Mouse (Mus musculus) frontal cortex, adult 2 months (tissue): ENCODE data around the gene Hs6st3. TPM values are rescaled to one million over a fixed set of nuclear protein-coding genes. Genes with fewer than 3 reads are reported as not detected.
"Not testable (repeated sequence)": the region's sequence is repeated elsewhere in the genome, so short reads cannot be mapped to it uniquely, and the experiment has no call there.

Source experiments
- DNase-seq, 2 experiments: peaks; one replicate each; pipeline ENCODE4 v3.0.0; 2022; ENCODE audit warnings: low spot score in 1 of 2; ENCODE audit errors: extremely low spot score in 1 of 2
- polyA plus RNA-seq: library from polyadenylated mRNA; depleted of rRNA; stranded (reverse); fragments of >200 nt; gene quantifications from 2 replicates; pipeline ENCODE4 v1.2.3, GENCODE M21; 2012

Gene Hs6st3
- polyA plus RNA-seq, 1 experiment, result 11.1 TPM

DNA sequence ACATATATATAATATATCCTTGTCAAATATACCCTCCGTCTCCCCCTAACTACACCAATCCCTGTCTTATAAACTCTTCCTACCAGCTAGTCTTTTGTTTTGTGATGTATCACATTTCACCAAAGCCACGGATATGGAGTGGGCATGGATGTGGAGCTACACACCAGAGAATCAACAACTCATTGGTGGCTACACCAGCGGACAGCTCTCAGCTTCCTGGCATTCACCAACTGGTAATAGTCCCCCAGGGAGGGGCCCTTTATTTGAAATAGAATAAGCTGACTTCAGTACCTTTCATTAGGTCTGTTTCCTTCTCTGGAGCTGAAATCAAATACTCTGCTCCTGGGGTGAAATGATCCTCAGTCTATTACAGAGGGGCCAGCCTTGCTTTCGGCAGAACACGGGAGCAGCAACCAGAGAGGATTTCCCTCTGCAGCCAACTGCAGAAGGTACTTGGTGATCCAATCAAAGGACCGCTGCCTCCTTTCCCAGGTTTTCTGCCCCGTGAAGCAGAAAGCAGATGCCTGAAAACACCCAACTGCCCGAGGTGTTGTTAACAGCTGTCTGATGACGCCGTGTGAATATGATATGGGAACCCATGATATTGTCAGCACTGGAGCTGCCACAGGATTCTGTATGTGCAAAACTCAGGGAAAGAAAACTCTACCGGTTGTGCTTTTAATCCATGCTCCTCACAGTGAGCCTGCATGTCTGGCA is 271.4 kb downstream of the Hs6st3 start:
- no peak for DNase-seq

DNA sequence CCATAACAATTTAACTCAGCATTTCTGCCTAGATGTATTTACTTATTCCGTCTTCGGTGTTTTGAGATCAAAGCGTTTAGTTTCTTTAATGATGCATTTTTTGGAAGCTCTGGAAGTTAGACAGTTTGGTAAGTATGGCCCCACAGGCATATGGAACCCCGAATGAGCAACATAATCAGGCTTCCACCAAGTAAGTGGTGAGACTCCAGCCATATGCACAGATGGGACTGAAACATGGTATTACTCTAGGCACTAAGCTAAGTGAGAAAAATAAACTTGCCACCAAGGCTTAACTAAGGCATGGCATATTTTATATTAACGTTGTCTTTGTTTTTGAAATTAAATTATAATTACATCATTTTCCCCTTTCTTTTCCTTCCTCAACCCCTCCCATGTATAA is 284.8 kb downstream of the Hs6st3 start:
- no peak for DNase-seq

DNA sequence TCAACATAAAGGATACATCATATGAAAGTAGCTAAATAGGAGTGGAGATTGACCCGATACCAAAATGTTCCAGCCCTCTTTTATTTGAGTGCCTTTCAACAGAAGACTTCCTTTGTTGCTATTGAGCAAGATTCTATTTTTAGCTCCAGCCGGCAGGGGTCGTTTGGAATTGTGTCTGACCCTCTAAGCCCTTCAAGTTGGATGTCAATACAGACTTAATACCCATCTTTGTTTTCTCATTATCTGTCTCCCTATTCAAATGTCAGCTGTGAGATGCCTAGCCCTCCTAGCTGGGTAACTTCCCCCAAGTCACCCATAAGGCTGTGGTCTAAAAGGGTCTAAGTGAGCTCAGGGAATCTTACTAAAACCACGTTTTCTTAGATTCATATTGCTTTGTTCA is 312.3 kb downstream of the Hs6st3 start:
- no peak for DNase-seq

DNA sequence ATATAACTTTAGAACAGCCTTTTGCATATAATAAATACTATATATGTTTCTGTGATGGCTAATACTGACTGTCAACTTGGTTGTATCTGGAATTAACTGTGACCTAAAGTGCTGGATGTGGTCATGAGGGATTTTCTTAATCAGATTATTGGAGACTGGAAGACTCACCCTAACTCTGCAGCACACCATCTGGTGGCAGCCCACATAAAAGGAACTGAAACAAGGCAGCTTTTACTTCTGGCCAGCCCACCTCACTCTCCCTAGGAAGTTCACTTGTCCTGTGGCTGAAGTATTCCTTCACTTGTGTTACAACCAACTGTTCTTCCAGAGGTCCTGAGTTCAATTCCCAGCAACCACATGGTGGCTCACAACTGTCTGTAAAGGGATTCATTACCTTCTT is 313.5 kb downstream of the Hs6st3 start:
- no peak for DNase-seq

DNA sequence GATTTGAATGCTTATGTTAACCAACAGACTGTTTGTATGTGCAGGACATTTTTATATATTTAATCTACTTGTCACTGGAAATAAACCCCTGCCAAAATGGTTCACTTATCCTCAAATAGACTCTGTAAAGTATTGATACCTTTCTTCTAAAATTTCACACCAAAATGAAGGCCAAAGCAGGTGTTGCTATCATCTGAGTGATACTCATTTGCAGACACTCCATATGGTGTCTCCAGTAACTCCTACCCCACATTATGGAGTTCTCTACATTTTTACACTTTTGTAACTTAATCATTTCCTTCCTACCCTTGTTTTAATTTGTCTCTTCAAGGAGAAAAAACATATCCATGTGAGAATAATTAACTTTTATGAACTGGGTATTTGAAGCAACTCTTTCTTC is 314.2 kb downstream of the Hs6st3 start:
- DNase-seq, result peak in 1 of 2 experiments; percentile 44

DNA sequence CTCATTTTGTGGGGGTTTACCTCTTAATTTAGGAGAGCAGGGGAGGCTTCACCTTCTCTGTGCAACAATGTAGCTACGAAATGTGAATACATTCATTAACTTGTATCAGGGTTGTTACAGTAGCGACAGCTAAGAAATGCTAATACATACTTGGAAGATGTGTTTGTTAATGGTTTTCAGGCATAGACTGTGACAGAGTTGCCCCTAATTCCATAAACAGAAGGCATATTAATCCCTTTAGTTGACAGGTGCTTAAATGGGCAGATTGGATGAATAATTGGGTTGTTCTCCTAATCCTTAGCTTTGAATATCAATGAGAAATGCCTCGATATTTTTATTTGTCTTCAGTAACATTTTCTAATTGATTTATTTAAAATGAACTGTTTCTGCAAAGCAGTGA is 314.7 kb downstream of the Hs6st3 start:
- no peak for DNase-seq

DNA sequence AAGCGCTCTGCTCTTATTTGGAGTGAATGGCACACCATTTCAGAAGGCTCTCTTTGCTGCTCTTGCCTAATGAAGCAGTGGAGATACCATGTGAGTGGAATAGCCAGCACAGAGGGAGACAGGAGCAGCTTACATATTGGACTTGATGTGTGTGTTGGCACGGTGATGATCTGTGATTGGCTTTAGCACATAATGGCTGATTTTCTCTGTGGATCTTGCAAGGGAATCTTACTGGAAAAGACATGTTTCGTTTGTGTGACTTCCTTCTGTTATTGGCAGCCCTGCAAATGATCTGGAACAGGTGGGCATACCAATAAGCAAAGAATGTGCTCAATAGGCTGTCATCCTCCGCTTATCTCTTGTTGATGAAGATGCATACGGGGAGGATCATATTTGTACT is 326.2 kb downstream of the Hs6st3 start:
- no peak for DNase-seq

DNA sequence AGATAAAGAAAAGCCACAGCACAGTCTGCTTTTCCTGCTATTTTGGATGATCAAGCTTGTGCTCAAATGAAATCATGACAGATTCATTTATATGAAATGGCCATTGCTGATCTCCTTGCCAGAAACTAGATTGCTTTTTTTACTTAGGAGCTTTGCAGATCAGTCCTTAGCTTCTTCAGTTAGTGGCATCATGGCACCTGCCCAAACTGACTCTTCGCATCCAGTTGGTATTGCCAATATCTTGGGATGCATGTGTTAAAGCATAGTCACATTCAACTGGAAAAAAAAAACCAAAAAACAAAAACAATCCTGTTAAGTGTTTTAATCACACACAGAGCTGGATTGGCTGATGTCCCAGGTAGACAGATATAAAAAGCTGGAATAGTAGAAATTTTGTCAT is 326.7 kb downstream of the Hs6st3 start:
- no peak for DNase-seq

DNA sequence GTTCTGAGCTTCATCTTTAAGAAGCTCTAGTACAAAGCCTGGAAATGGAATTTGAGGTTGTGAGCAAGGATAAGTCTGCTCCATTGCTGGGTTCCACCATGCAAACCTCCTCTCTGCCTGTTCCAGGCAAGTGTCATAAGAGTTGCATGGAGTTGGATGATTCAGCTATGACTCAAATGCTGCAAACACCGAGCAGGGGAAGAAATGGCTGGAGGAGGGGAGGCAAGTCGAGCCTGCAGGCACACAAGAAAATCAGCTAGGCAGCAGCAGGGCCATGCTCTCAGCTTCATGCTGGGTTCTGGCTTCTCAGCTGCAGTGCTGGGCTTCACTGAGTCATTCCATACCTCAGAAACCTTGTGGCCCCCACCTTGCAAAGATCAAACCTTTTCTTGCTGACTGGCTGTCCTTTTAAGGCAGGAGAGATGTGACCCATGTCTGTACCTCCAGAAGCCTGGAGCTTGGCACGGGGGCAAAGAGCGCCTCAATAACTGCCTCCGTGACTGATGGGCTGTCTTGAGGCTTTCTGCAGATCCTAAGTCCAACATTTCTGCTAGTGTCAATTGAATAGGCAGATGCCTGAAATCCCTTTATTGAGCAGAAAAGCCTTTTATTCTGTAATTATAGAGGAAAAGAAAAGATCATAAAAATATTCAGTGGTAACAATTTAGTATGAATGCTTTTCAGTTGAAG is 328.9 kb downstream of the Hs6st3 start:
- peak; percentile 47 to 62 for DNase-seq

DNA sequence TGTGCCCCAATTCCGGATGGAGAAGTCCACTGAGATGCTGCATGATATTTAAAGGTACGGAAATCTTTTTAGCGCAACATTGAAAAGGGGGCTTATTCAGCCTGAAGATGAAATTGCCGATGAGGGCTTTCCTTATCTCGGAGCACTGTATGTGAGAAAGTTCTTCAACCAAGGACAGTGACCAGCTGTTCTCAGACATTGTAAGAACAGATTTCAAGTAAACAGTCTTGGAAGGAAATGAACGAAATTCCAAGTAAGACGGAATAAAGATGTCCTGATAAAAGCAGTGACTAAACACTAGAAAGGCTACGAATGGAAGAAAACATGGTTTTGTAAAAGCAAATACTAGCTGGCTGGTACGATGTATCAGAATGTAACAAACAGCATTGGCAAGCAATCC is 338.4 kb downstream of the Hs6st3 start:
- no peak for DNase-seq

DNA sequence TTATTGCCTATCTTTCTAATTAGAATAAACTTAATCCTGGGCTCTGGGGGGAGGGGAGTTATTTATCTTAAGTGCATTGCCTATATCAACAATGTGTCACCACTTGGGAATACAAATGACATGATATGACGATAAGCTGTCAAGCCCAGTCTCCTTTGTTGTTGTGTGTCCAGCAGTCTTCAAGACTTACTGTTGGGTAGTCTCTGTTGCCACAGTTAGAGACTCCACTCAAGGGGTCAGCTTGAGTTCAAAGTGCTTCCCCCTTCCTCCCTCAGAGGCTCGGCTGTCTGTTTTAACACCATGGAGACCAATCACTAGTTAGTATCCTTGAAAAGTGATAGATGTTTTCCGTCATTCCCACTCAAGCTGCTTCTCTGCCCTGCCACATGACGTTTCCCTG is 339.7 kb downstream of the Hs6st3 start:
- DNase-seq, result no peak

DNA sequence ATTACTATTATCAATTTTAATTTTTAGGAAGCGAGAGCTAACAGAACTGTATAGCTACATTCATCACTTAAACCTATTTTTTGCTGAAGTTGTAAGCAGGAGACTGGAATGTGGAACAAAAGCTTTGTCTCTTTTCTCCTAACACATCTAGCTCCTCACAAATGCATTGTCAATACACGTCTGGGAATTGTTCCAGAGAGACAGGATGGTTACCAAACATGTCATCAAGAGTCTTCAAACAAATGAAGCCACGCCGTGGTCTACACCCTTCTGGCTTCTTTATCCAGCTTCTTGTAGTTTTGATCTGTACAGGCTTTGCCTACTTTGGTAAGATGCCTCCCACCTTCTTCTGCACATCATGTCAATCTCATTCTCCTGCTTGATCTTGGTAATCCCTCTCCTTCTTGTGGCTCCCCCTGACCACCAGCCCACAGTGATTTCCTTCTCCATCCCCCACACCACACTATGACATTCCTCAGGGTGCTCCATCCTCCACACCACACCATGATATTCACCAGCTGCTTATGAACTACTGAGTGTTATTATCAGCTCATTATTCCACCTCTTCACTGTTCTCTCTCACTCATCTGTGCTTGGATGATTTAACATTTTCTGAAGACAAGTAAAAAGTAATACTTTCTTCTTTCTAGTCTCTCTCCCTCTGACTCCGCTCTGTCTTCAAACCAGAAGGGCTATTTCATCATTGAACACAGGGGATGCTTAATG is 351.0 kb downstream of the Hs6st3 start:
- peak; percentile 3 to 26 for DNase-seq

DNA sequence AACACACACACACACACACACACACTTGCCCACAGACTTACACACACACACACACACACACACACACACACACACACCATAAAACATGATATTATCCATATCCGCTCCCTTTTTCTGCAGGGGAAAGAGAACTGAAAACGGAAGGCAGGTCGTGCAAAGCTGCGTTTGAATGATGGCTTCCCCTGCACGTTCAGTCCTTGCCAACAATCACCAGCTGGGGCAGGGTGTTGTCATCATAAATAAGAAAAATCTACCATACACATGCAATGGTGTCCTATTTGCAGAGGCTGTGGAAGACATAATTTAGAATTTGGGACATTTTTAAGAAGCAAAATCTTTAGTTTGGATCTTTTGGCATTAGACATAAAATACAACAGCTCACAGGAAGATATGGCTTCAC is 382.5 kb downstream of the Hs6st3 start:
- DNase-seq, result no peak

DNA sequence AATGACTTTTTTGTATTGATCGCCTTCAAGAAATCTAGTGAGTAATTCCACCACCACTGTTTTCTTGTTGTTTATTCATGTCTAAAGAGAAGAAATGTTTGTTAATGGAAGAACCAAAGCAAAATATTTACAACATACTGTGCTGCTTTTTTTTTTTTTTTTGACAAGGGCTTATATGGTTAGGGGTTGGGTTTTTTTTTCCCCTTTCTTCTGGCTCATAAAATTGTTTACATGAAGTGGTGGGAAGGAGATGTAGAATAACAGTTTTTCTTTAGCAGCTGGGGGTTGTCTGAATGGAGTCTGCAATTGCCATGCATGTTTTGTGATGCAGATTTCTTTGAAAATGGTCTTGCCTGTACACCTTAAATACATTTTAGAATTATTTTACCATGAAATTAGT is 382.9 kb downstream of the Hs6st3 start:
- no peak for DNase-seq

DNA sequence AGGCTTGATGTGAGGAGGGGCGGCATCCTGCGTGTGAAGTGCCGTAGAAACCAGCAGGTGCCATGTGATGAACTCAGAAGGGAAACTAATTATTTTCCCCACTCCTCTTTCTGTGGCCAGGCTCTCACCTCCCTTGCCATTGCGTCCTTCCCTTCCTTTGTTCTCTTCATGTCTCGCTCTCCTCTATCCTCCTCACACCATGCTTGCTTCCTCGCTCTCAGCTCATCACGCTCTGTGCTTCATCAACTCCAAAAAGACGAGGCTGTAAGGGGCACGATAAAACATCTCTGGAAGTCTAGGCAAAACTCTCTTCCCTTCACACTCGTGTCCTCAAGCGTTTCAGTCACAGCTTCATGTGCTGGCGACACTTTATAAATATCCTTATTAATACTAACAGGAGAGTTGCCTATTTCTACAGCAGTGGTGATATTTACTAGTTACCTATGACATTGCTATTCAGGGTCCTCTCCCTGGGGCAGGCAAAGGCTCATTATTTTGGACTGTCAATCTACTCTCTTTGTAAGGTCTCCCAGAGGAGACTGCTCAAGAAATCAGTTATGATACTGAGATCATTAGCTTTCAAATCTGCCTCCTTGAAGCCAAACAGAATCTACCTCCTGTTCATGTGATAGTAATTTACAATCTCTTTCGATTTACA is 394.9 kb downstream of the Hs6st3 start:
- DNase-seq, result no peak

DNA sequence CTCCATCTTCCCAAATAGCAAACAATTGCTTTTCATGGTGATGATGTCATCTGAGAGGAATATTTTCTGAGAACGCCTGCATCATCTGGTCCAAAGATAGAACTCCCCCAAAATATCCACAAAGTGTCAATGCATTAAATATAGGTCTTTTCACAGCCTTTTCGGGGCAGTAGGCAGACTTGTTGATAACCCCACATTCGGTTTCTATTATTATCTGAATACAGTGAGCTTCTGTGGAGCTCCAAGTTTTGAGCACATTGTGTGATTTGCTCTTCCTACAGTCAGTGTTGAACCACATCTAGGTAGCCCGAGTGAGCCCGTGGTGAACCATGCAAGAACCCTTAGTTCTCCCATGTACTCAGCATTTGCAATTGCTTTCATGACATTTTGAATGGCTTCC is 402.4 kb downstream of the Hs6st3 start:
- peak; percentile 15 to 23 for DNase-seq

DNA sequence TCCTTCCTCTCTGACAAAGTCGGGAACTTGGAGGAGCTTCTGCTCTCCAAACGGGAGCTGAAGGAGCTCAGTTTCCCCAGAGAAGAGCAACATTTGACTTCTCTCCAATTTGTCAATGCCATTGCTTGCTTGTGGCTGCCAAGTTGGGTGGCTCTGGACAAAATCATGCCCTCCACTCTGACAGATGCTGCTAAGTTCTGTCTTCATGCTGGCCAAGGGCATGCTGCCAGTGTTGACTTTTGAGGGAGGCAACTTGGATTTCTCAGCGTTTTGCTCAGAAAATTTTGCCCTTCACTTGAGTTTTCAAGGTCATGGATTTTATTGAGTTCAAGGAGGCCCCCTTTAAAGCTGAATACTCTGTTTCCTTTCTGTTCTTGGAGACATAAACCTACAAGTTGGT is 406.5 kb downstream of the Hs6st3 start:
- no peak for DNase-seq

DNA sequence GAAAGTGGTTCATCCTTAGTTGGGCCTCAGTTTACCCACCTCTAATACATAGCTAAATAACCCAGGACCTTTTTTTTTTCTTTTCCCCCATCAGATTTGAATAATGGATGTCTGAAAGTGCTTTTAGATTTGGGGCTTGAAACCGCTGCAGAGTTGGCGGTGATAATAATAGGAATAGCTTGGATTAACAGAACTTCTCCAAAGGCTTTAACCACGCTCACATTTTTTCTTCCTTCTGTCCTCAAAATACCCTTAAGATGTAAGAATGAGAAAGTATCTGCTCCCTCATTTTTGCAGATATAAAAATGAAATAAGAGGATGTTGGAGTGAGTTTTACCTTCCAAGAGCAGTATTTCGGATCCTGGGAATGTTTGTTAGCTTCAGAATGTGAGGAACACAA is 420.2 kb downstream of the Hs6st3 start:
- no peak for DNase-seq

DNA sequence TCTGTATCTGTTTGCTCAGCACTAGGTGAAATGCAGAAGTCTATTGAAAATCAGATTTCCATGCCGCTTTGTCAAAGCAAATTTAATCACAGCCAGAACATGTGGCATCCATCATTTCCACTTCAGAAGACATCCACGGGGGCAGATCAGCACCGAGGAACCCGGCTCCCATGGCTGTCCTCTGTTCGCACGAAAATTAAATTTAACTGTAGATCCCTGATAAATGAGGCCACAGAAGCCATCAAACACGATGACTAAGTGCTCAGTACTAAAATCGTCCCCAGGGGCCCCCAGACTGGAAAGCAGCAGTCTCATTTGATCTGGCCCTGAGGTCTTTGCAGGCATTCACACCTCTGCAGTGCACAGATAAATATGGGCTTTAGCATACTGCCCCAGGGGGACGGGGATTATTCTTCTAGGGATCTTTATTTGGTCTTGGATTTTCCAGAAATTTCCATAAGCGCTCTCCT is 443.9 kb downstream of the Hs6st3 start:
- no peak for DNase-seq

DNA sequence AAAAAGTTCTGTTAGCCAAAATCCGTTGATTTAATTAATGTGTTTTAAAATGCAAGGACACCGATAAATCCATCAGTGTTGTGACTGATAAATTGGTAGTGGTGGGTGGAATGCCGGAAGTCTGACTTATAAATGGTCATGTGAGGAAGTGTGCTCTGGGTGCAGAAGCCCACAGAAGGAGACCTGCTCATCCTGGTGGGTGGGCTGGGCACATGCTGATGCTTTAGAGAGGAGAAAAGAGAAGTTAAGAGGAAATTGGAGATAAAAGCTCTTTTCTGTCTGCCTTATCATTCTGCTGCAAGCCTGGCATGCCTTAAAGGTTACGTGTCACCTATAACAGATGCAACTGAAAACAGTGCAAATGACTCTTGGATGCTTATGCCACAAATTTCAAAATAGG is 446.9 kb downstream of the Hs6st3 start:
- no peak for DNase-seq

DNA sequence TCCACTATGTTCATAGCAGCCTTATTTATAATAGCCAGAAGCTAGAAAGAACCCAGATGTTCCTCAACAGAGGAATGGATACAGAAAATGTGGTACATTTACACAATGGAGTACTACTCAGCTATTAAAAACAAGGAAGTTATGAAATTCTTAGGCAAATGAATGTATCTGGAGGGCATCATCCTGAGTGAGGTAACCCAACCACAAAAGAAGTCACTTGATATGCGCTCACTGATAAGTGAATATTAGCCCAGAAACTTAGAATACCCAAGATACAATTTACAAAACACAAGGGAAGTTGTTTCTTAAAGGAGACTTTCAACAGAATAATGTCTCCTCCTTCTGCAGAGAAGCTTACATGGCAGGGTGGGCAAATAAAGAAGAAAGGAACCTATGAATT is 449.2 kb downstream of the Hs6st3 start:
- not testable (repeated sequence) for DNase-seq
